Mouse (Mus musculus) liver, embryonic 13.5 days (tissue): ENCODE data around the gene Gm5724. TPM values are rescaled to one million over a fixed set of nuclear protein-coding genes. Genes with fewer than 3 reads are reported as not detected.

ENCODE experiments used
- ATAC-seq: fragments of 200-750 bp; cut with Nextera tagmentation; 2 replicates; pipeline ENCODE4 v1.8.0; 2017; ENCODE audit warnings: low read depth, mild to moderate bottlenecking, moderate number of reproducible peaks, moderate library complexity
- DNase-seq: peaks from one replicate; pipeline ENCODE4 v3.0.0; 2022
- H3K27ac ChIP-seq: fragments of 300-500 bp; sonication (generic); 2 replicates; pipeline ENCODE4 v1.5.1; 2015; ENCODE audit warnings: moderate library complexity, mild to moderate bottlenecking, inconsistent platforms
- H3K27me3 ChIP-seq: fragments of 300-500 bp; sonication (generic); 2 replicates; pipeline ENCODE4 v1.6.1; 2015; ENCODE audit warnings: mild to moderate bottlenecking, inconsistent platforms
- H3K36me3 ChIP-seq: fragments of 300-500 bp; sonication (generic); 2 replicates; pipeline ENCODE4 v1.6.1; 2015; ENCODE audit warnings: mild to moderate bottlenecking, inconsistent platforms
- H3K4me1 ChIP-seq: fragments of 300-500 bp; sonication (generic); replicated peaks from 2 replicates; pipeline ENCODE4 v1.6.1; 2015; ENCODE audit warnings: inconsistent platforms
- H3K4me2 ChIP-seq: fragments of 300-500 bp; sonication (generic); 2 replicates; pipeline ENCODE4 v1.6.1; 2015; ENCODE audit warnings: inconsistent platforms, mild to moderate bottlenecking, moderate library complexity
- H3K4me3 ChIP-seq: fragments of 300-500 bp; sonication (generic); replicated peaks from 2 replicates; pipeline ENCODE4 v1.5.1; 2015; ENCODE audit warnings: mild to moderate bottlenecking, inconsistent platforms
- H3K9ac ChIP-seq: fragments of 300-500 bp; sonication (generic); 2 replicates; pipeline ENCODE4 v1.6.1; 2015; ENCODE audit warnings: mild to moderate bottlenecking, inconsistent platforms
- H3K9me3 ChIP-seq: fragments of 300-500 bp; sonication (generic); replicated peaks from 2 replicates; pipeline ENCODE4 v1.6.1; 2016; ENCODE audit warnings: inconsistent platforms
- WGBS: fragments of 180-500 bp; shearing (Covaris S2); methylation state at CpG from one replicate; pipeline ENCODE4 v1.1.7; 2015; ENCODE audit not compliant: insufficient replicate concordance; 5-methylcytosine and 5-hydroxymethylcytosine counted together
- polyA plus RNA-seq: library from polyadenylated mRNA; unstranded; fragments of >200 nt; fragmentation: Nextera tagmentation; extraction: Ambion mirVana; gene quantifications from 2 replicates; pipeline ENCODE4 v1.2.1, GENCODE M21; 2015

Gm5724 gene
- not detected in 2 replicates for polyA plus RNA-seq

- Histone ChIP-seq H3K27ac (no peak within 1 kb of the TSS), H3K9me3 (0 out of 2 replicates have a peak, but pooled peaks cover 6% of the 10 kb centered on the region), H3K4me2 (no peak within 1 kb of the TSS), H3K4me3 (no peak within 1 kb of the TSS), H3K9ac (no peak within 1 kb of the TSS), H3K4me1 (no peaks in the 10 kb centered on the region), H3K27me3 (no peaks in the 10 kb centered on the region), H3K36me3 (no peaks in the 10 kb centered on the region)
- DNase-seq (no peak), ATAC-seq (no peak)
- 53% methylated on average over 3 of the region's 3 CpGs for WGBS
Measured at GRCm38 (mm10) chr6:141773710-141774109, at the start of gene Gm5724. Gene Gm5724, minus strand, starts transcription at chr6:141773810.

GRCm38 (mm10) chr6:141797837-141798236 lies 24.2 kb upstream of the Gm5724 start:
- 14% methylated on average over 1 of the region's 1 CpGs for WGBS
- Histone ChIP-seq H3K36me3 (no peaks in the 10 kb centered on the region), H3K27ac (no peak overlapping the region), H3K4me2 (no peak overlapping the region), H3K4me3 (no peak overlapping the region), H3K9ac (no peak overlapping the region), H3K27me3 (no peaks in the 10 kb centered on the region), H3K9me3 (no peaks in the 10 kb centered on the region), H3K4me1 (no peaks in the 10 kb centered on the region)
- DNase-seq (no peak), ATAC-seq (no peak)

- 45% methylated on average over 2 of the region's 2 CpGs for WGBS
- DNase-seq = no peak
Measured at GRCm38 (mm10) chr6:141774476-141774875, 866 bp upstream of the Gm5724 start.

GRCm38 (mm10) chr6:141691246-141691645 lies 82.4 kb downstream of the Gm5724 start:
- no peak overlapping the region for H3K4me3 ChIP-seq
- DNase-seq (no peak), ATAC-seq (no peak)
- no peaks in the 10 kb centered on the region for H3K4me1 ChIP-seq
- no peak overlapping the region for H3K9ac ChIP-seq
- no peak overlapping the region for H3K27ac ChIP-seq
- no peak overlapping the region for H3K4me2 ChIP-seq
- H3K27me3 ChIP-seq = no peaks in the 10 kb centered on the region
- H3K9me3 ChIP-seq = no peaks in the 10 kb centered on the region
- no peaks in the 10 kb centered on the region for H3K36me3 ChIP-seq

More at GRCm38 (mm10) chr6:141774476-141774875, 866 bp upstream of the Gm5724 start:
- Histone ChIP-seq H3K27me3 (no peaks in the 10 kb centered on the region), H3K4me1 (no peaks in the 10 kb centered on the region), H3K4me2 (no peak overlapping the region), H3K36me3 (no peaks in the 10 kb centered on the region), H3K9ac (no peak overlapping the region), H3K27ac (no peak overlapping the region), H3K4me3 (no peak overlapping the region), H3K9me3 (0 out of 2 replicates have a peak, but pooled peaks cover 6% of the 10 kb centered on the region)
- ATAC-seq = no peak

- H3K4me1 ChIP-seq = no peaks in the 10 kb centered on the region
- H3K9ac ChIP-seq = no peak overlapping the region
- ATAC-seq (no peak), DNase-seq (no peak)
- no peak overlapping the region for H3K4me2 ChIP-seq
- H3K4me3 ChIP-seq = no peak overlapping the region
- no peaks in the 10 kb centered on the region for H3K27me3 ChIP-seq
- no peaks in the 10 kb centered on the region for H3K36me3 ChIP-seq
- no peak overlapping the region for H3K27ac ChIP-seq
- WGBS = 60% methylated on average over 4 of the region's 4 CpGs
- no peaks in the 10 kb centered on the region for H3K9me3 ChIP-seq
Measured at GRCm38 (mm10) chr6:141687008-141687407, 86.6 kb downstream of the Gm5724 start.

Other genes starting within 250 kb of the Gm5724 start
- gene Slco1c1, start 249.4 kb downstream of the Gm5724 start, polyA plus RNA-seq = not detected in 2 replicates
- gene Slco1b2, start 144.3 kb downstream of the Gm5724 start, polyA plus RNA-seq = 0.46 and 0.51 TPM in 2 replicates
- gene Slco1a4, start 82.4 kb upstream of the Gm5724 start, polyA plus RNA-seq = not detected in 2 replicates
- gene Slco1a1, start 173.2 kb upstream of the Gm5724 start, polyA plus RNA-seq = not detected in 2 replicates
- not detected in 2 replicates for gene Gm6614, start 237.6 kb upstream of the Gm5724 start, polyA plus RNA-seq